Comparison of ENCODE assay signal across 23 mouse cellular contexts in the genomic region with DNA sequence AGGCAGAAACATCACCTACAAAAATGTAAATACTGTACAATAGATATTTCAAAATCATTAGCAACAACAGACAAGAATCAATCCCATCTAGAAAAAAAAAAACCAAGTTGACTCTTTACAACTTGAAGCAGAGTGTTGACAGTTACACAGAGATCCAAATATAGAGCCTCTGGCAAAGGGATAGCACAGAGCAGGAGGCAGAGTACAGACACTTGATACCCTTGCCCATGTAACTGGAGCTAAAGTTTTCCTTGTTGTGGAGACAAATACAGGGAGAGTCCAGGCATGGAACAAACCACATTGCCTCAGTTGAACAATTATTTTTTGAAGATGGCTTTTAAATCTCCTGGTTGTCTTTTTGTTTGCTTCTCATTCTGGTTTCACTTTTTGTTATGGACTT.
"Had no signal": no experiment of that assay in that cellular context is flagged by ENCODE, and none has a peak within 500 bp of the region (broad histone marks: within the 10 kb centered on the region; RNA-seq: fewer than 3 reads in every experiment).

No protein-coding gene starts in this region.

- H3K4me2 ChIP-seq: limb, embryonic 13.5 days; liver, embryonic 12.5 days; liver, embryonic 15.5 days; lung, embryonic 15.5 days; midbrain, embryonic 13.5 days; neural tube, embryonic 13.5 days had no signal

- H3K4me3 ChIP-seq: layer of hippocampus, adult 2 months; limb, embryonic 10.5 days; limb, embryonic 13.5 days; liver, embryonic 12.5 days; liver, embryonic 15.5 days; lung, embryonic 15.5 days; megakaryocyte, embryonic 14.5 days; midbrain, embryonic 10.5 days; midbrain, embryonic 13.5 days; myocyte; neural tube, embryonic 13.5 days had no signal

- H3K9ac ChIP-seq: limb, embryonic 13.5 days; liver, embryonic 12.5 days; liver, embryonic 15.5 days; lung, embryonic 15.5 days; midbrain, embryonic 13.5 days; neural tube, embryonic 13.5 days had no signal

- H3K4me1 ChIP-seq: limb, embryonic 10.5 days; limb, embryonic 13.5 days; liver, embryonic 12.5 days; liver, embryonic 15.5 days; lung, embryonic 15.5 days; midbrain, embryonic 10.5 days; midbrain, embryonic 13.5 days; neural tube, embryonic 13.5 days had no signal

- H3K27ac ChIP-seq: layer of hippocampus, adult 2 months; limb, embryonic 10.5 days; limb, embryonic 13.5 days; liver, embryonic 12.5 days; liver, embryonic 15.5 days; lung, embryonic 15.5 days; midbrain, embryonic 10.5 days; midbrain, embryonic 13.5 days; neural tube, embryonic 13.5 days had no signal

- ATAC-seq: liver, embryonic 12.5 days; midbrain, embryonic 13.5 days; midbrain, embryonic 16.5 days had no signal

- DNase-seq: kidney, postnatal 14 days; kidney, postnatal 4 days; layer of hippocampus, adult 9-11 months; liver; lung, adult 18-20 months; lung, postnatal 10 days; lung, postnatal 36 days; retina, postnatal 1 day; right cerebral cortex, postnatal 25 days; thymus, adult 18-20 months; thymus, postnatal 36 days had no signal

- H3K27me3 ChIP-seq: limb, embryonic 13.5 days; liver, embryonic 12.5 days; liver, embryonic 15.5 days; lung, embryonic 15.5 days; midbrain, embryonic 13.5 days; neural tube, embryonic 13.5 days had no signal

- H3K9me3 ChIP-seq: limb, embryonic 10.5 days; limb, embryonic 13.5 days; liver, embryonic 12.5 days; liver, embryonic 15.5 days; lung, embryonic 15.5 days; megakaryocyte, embryonic 14.5 days; midbrain, embryonic 10.5 days; midbrain, embryonic 13.5 days; neural tube, embryonic 13.5 days had no signal

- H3K36me3 ChIP-seq: limb, embryonic 10.5 days; limb, embryonic 13.5 days; liver, embryonic 12.5 days; liver, embryonic 15.5 days; lung, embryonic 15.5 days; midbrain, embryonic 10.5 days; midbrain, embryonic 13.5 days; neural tube, embryonic 13.5 days had no signal
